ENCODE assay signal across 8 mouse cellular contexts in the genomic region with DNA sequence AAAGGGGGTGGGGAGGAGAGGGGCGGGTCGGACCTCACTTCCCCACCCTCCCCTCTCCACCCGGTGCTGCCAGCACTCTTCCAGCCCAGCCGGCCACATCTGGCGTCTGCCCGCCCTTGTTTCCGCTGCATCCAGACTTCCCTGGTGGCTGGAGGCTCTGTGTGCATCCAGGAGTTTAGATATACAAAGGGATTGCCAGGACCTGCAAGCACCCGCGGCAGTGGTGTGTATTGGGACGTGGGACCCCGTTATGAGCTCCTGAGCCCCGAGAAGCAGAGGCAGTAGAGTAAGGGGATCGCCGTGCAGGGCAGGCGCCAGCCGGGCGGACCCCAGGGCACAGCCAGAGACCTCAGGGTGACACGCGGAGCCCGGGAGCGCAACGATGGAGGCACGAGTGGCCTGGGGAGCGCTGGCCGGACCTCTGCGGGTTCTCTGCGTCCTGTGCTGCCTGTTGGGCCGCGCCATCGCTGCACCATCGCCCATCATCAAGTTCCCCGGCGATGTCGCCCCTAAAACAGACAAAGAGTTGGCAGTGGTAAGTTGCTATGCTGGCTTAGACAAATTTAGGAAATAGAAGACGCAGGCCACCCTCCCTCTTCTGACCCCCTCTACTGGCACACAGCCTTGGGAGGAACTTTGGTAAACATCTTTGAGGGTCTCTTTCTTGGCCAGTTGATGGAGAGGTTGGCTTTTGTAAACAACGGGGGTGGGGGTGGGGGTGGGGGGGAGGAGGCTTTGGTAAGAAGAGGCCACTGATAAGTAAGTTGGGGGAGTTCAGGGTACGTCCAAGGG. TPM values are rescaled to one million over a fixed set of nuclear protein-coding genes. Genes with fewer than 3 reads are reported as not detected.
DNase-seq lines count a peak whose midpoint lies in the region; ATAC-seq and TF ChIP-seq lines count a peak whose summit lies in the region.

TSS of gene Mmp2 (plus strand) at position 49 of the 792 bp plus-strand sequence.

- TF ChIP-seq POLR2A in lung, adult 2 months (IDR thresholded peaks at IDR 0.05; ENCODE audit: borderline replicate concordance, extremely low read depth, low read depth, low read length), result no peak

- no peaks in the 10 kb centered on the region; the same call in 1 of the 2 replicates for H3K27me3 ChIP-seq in hindbrain, embryonic 16.5 days (replicated peaks; ENCODE audit: control insufficient read depth, insufficient read depth, low read length)

- ATAC-seq in hindbrain, embryonic 16.5 days, result peak; percentile 26

- peak; percentile 79 for DNase-seq in 3T3-L1 (ENCODE audit: low read depth, low spot score)
- DNase-seq in adrenal gland, postnatal 4 days (ENCODE audit: low spot score in 2 of 2), result no peak
- DNase-seq in gastrocnemius, postnatal 14 days, result peak; percentile 78
- peak; percentile 23 for DNase-seq in lung, adult 2 months
- DNase-seq in retina, postnatal 1 day, result peak; percentile 43
- no peak for DNase-seq in right cerebral cortex, adult 18-20 months
- DNase-seq in right cerebral cortex, postnatal 4 days, result no peak

- intact Hi-C loops in gastrocnemius, postnatal 14 days (cut with DNase I; ENCODE audit: low total_unique reads), result no loop called here

- 1% methylated on average over 35 of the region's 37 CpGs for WGBS in hindbrain, embryonic 16.5 days
- 5% methylated on average over 37 of the region's 37 CpGs for WGBS in lung, adult 2 months

- peak within 1 kb of the TSS; percentile 56 for H3K9ac ChIP-seq in hindbrain, embryonic 16.5 days (ENCODE audit: low read depth, low read length)

- H3K27ac ChIP-seq in hindbrain, embryonic 16.5 days (ENCODE audit: low read depth, low read length), result no peak within 1 kb of the TSS

- H3K36me3 ChIP-seq in hindbrain, embryonic 16.5 days (ENCODE audit: control insufficient read depth, insufficient read depth, low read length), result no peaks in the 10 kb centered on the region

- H3K9me3 ChIP-seq in hindbrain, embryonic 16.5 days (ENCODE audit: control insufficient read depth, low read length), result no peaks in the 10 kb centered on the region

- TF ChIP-seq CTCF in lung, adult 2 months (IDR thresholded peaks at IDR 0.05; ENCODE audit: insufficient read depth, low read length), result no peak

- H3K4me3 ChIP-seq in hindbrain, embryonic 16.5 days (ENCODE audit: low read length), result peak within 1 kb of the TSS; percentile 35
- peak within 1 kb of the TSS; percentile 42 for H3K4me3 ChIP-seq in lung, adult 2 months (replicated peaks; ENCODE audit: extremely low read depth, low read depth, low read length)

- peaks cover 7% of the 10 kb centered on the region for H3K4me1 ChIP-seq in hindbrain, embryonic 16.5 days (ENCODE audit: control insufficient read depth, insufficient read depth, low read depth, low read length)
- H3K4me1 ChIP-seq in lung, adult 2 months (ENCODE audit: control insufficient read depth, insufficient read depth, low read length), result no peaks in the 10 kb centered on the region

- H3K4me2 ChIP-seq in hindbrain, embryonic 16.5 days (ENCODE audit: low read length), result peak within 1 kb of the TSS; percentile 55

RNA-seq across cellular contexts. Expression of gene Mmp2, which starts in this region (rescaled TPM):
- 100 to 1,000 TPM; 103 to 107 TPM for total RNA-seq in adrenal gland, postnatal 4 days (2021)
- 100 to 1,000 TPM; 127 to 151 TPM for total RNA-seq in gastrocnemius, postnatal 14 days (2021)
- 22.4 and 26.5 TPM in 2 replicates for polyA plus RNA-seq in hindbrain, embryonic 16.5 days (2015; fragmentation: Nextera tagmentation; extraction: Ambion mirVana)
- 114 and 115 TPM in 2 replicates for polyA plus RNA-seq in lung, adult 2 months (2012; rRNA removed)

Comparison
In these comparisons a context has a peak if more than half of its experiments do, and no peak if none do; other contexts are left out.
1. DNase-seq: peak in 3T3-L1 (single experiment), gastrocnemius, postnatal 14 days (single experiment), lung, adult 2 months (single experiment) and retina, postnatal 1 day (single experiment); none in adrenal gland, postnatal 4 days (0 of 2), right cerebral cortex, adult 18-20 months (single experiment) and right cerebral cortex, postnatal 4 days (single experiment).